Mouse (Mus musculus) layer of hippocampus, adult 2 months (tissue): ENCODE data around the gene Hmcn2. TPM values are rescaled to one million over a fixed set of nuclear protein-coding genes. Genes with fewer than 3 reads are reported as not detected.

Experiments used
- DNase-seq, 2 experiments: peaks; one replicate each; pipeline ENCODE4 v3.0.0; 2022; ENCODE audit warnings: low spot score in 2 of 2
- H3K27ac ChIP-seq: fragments of 200-600 bp; 2 replicates; pipeline ENCODE4 v1.8.1; 2022
- H3K4me3 ChIP-seq: fragments of 200-600 bp; 2 replicates; pipeline ENCODE4 v1.8.1; 2022; ENCODE audit warnings: mild to moderate bottlenecking
- CTCF ChIP-seq: fragments of 200-600 bp; conservative IDR thresholded peaks from 2 replicates; pipeline ENCODE4 v1.8.1; 2022; ENCODE audit warnings: antibody characterized with exemption, mild to moderate bottlenecking, moderate library complexity
- total RNA-seq, 2 experiments: library from RNA; stranded (reverse); gene quantifications; 2 replicates each; pipeline ENCODE4 v1.2.3; 2021

The Hmcn2 gene
- total RNA-seq, 2 experiments from 2014 or later = 0.32 to 0.51 TPM

GRCm38 (mm10) chr2:31458460-31458859 is 144.2 kb downstream of the Hmcn2 start:
- no peak overlapping the region for H3K27ac ChIP-seq
- no peak for TF ChIP-seq CTCF
- H3K4me3 ChIP-seq = no peak overlapping the region
- DNase-seq = no peak

- no peak overlapping the region for H3K4me3 ChIP-seq
- no peak for DNase-seq
- H3K27ac ChIP-seq = no peak overlapping the region
- no peak for TF ChIP-seq CTCF
These were observed 145.0 kb downstream of the Hmcn2 start for GRCm38 (mm10) chr2:31458989-31459936.

GRCm38 (mm10) chr2:31460025-31460571 is 145.9 kb downstream of the Hmcn2 start:
- TF ChIP-seq CTCF = peak; percentile 80
- peak overlapping the region; percentile 41 for H3K4me3 ChIP-seq
- no peak for DNase-seq
- no peak overlapping the region for H3K27ac ChIP-seq

GRCm38 (mm10) chr2:31460920-31461319 is 146.7 kb downstream of the Hmcn2 start:
- H3K4me3 ChIP-seq = no peak overlapping the region
- DNase-seq = no peak
- no peak overlapping the region for H3K27ac ChIP-seq
- TF ChIP-seq CTCF = no peak

- H3K4me3 ChIP-seq = no peak overlapping the region
- no peak for TF ChIP-seq CTCF
- no peak for DNase-seq
- no peak overlapping the region for H3K27ac ChIP-seq
These were observed 147.8 kb downstream of the Hmcn2 start for GRCm38 (mm10) chr2:31462051-31462450.

GRCm38 (mm10) chr2:31463253-31463652 is 149.0 kb downstream of the Hmcn2 start:
- TF ChIP-seq CTCF = no peak
- no peak overlapping the region for H3K27ac ChIP-seq
- no peak overlapping the region for H3K4me3 ChIP-seq
- DNase-seq = no peak

GRCm38 (mm10) chr2:31463696-31464528 is 149.7 kb downstream of the Hmcn2 start:
- H3K27ac ChIP-seq = no peak overlapping the region
- no peak for TF ChIP-seq CTCF
- DNase-seq = no peak
- no peak overlapping the region for H3K4me3 ChIP-seq

- H3K4me3 ChIP-seq = no peak overlapping the region
- no peak for TF ChIP-seq CTCF
These were observed 150.3 kb downstream of the Hmcn2 start for GRCm38 (mm10) chr2:31464529-31464910.

GRCm38 (mm10) chr2:31467457-31467856 is 153.2 kb downstream of the Hmcn2 start:
- H3K27ac ChIP-seq = no peak overlapping the region
- no peak overlapping the region for H3K4me3 ChIP-seq
- TF ChIP-seq CTCF = no peak
- DNase-seq = no peak

More at GRCm38 (mm10) chr2:31464529-31464910, 150.3 kb downstream of the Hmcn2 start:
- H3K27ac ChIP-seq = no peak overlapping the region
- no peak for DNase-seq

GRCm38 (mm10) chr2:31468857-31469256 is 154.6 kb downstream of the Hmcn2 start:
- no peak for DNase-seq
- TF ChIP-seq CTCF = no peak

GRCm38 (mm10) chr2:31469480-31469879 is 155.3 kb downstream of the Hmcn2 start:
- TF ChIP-seq CTCF = no peak
- Histone ChIP-seq H3K4me3 (peak overlapping the region; percentile 61), H3K27ac (peak overlapping the region; percentile 15; the same call in 1 of the 2 replicates)
- DNase-seq = no peak

More at GRCm38 (mm10) chr2:31468857-31469256, 154.6 kb downstream of the Hmcn2 start:
- Histone ChIP-seq H3K27ac (no peak overlapping the region), H3K4me3 (no peak overlapping the region)

GRCm38 (mm10) chr2:31469931-31470682 is 155.9 kb downstream of the Hmcn2 start, which contains the start of gene Ass1:
Gene Ass1, plus strand, starts transcription at chr2:31470207.
- peak within 1 kb of the TSS; percentile 73 for H3K27ac ChIP-seq
- H3K4me3 ChIP-seq = peak within 1 kb of the TSS; percentile 61
- DNase-seq = peak; percentile 44 to 62
- TF ChIP-seq CTCF = peak; percentile 46
